Mouse (Mus musculus): ENCODE results near the gene Pan2. TPM values are rescaled to one million over a fixed set of nuclear protein-coding genes. Genes with fewer than 3 reads are reported as not detected.
A peak's percentile ranks its signal among the peaks of the same experiment; 100 is the strongest.
"Not testable (repeated sequence)": the region's sequence is repeated elsewhere in the genome, so short reads cannot be mapped to it uniquely, and the experiment has no call there.

Gene Pan2
- polyA plus RNA-seq, 1 experiment from 2014 or later, result 41.8 TPM

DNA sequence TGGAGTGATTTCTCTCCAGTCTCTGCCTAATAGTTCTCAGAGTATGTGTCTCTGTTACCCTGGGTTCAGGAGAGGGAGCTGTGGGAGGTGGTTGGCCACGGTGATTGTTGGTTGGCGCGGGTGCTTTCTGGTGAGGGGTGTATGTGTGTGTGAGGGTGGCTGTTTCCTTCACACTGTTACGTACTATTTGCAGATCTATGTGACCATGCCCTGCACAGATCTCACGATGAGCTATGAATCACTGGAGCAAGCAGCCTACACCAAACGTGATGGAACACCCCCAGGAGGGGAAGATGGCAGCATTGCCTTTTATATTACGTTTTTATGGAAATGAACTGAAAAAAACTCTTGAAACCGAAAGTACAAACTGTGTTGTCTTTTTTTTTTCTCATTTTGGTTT lies 23.7 kb downstream of the Pan2 start:
- Histone ChIP-seq H3K4me3 (no peak overlapping the region), H3K27ac (no peak overlapping the region), H3K9me3 (replicated peaks) (no peaks in the 10 kb centered on the region), H3K27me3 (ENCODE audit: low read depth, poor library complexity, severe bottlenecking) (no peaks in the 10 kb centered on the region), H3K4me1 (peaks cover 13% of the 10 kb centered on the region), H3K36me3 (peaks cover 62% of the 10 kb centered on the region)
- 95% methylated on average over 8 of the region's 8 CpGs for WGBS
- DNase-seq (ENCODE audit: low spot score), result no peak

DNA sequence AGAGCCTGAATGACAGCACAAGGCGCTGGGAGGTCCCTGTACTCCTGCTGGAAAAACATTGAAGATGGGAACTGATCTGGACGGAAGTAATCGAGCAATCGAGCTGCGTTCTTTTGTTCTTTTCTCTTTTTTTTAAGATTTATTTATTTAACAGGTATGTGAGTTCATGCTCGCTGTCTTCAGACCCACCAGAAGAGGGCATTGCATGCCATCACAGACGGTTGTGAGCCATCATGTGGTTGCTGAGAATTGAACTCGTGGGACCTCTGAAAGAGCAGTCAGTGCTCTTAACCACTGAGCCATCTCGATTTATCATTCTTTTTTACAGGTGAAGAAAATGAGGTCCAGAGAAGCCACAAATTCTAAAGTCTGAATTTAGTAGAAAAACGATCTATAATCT lies 24.5 kb downstream of the Pan2 start:
- H3K4me1 ChIP-seq, result peaks cover 13% of the 10 kb centered on the region
- H3K9me3 ChIP-seq (replicated peaks), result no peaks in the 10 kb centered on the region
- H3K27ac ChIP-seq, result no peak overlapping the region
- H3K4me3 ChIP-seq, result no peak overlapping the region
- DNase-seq (ENCODE audit: low spot score), result no peak
- whole genome bisulfite sequencing, result 90% methylated on average over 10 of the region's 10 CpGs
- peaks cover 62% of the 10 kb centered on the region for H3K36me3 ChIP-seq
- no peaks in the 10 kb centered on the region for H3K27me3 ChIP-seq (ENCODE audit: low read depth, poor library complexity, severe bottlenecking)

DNA sequence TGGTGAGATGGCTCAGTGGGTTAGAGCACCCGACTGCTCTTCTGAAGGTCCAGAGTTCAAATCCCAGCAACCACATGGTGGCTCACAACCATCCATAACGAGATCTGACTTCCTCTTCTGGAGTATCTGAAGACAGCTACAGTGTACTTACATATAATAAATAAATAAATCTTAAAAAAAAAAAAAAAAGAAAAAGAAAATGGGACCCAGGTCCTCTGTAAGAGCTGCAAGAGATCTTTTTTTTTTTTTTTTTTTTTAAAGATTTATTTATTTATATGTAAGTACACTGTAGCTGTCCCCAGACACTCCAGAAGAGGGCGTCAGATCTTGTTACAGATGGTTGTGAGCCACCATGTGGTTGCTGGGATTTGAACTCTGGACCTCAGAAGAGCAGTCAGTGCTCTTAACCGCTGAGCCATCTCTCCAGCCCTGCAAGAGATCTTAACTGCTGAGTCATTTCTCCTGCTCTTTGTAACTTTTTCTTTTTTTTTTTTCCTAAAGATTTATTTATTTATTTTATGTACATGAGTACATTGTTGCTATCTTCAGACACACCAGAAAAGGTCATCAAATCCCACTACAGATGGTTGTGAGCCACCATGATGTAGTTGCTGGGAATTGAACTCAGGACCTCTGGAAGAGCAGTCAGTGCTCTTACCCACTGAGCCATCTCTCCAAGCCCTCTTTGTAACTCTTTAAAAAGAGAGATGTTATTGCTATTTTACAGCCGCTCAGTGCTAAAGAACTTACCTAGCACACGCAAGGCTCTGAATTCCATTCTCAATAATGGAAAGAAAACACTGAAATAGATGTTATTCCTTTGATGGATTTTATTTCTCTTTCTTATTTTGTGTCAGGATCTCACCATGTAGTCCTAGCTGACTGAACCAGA lies 29.5 kb downstream of the Pan2 start:
- peaks cover 22% of the 10 kb centered on the region for H3K36me3 ChIP-seq
- not testable (repeated sequence) for H3K27ac ChIP-seq; DNase-seq (ENCODE audit: low spot score); H3K27me3 ChIP-seq (ENCODE audit: low read depth, poor library complexity, severe bottlenecking); H3K4me3 ChIP-seq; H3K9me3 ChIP-seq (replicated peaks); H3K4me1 ChIP-seq
- 82% methylated on average over 6 of the region's 6 CpGs for WGBS

DNA sequence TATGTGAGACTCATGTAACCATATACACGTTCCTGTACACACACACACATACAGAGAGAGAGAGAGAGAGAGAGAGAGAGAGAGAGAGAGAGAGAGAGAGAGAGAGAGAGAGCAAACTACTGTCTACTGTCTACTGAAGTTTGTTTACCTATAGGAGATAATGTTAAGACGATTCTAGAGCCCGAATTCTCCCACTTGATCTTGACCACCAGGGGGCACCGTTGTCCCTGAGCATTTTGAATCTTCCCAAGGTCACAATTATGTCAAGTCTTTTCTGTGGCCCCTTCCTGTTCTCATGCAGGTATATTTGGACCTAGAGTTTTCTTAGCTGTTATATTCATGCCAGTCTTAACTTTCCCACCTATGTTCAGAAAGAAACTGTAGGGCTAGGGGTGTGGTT lies 32.4 kb downstream of the Pan2 start:
- 5% methylated on average over 4 of the region's 4 CpGs for WGBS
- Histone ChIP-seq H3K4me1 (peaks cover 22% of the 10 kb centered on the region), H3K4me3 (no peak overlapping the region), H3K27me3 (ENCODE audit: low read depth, poor library complexity, severe bottlenecking) (no peaks in the 10 kb centered on the region), H3K36me3 (peaks cover 13% of the 10 kb centered on the region), H3K9me3 (replicated peaks) (no peaks in the 10 kb centered on the region), H3K27ac (no peak overlapping the region)
- peak; percentile 81 for DNase-seq (ENCODE audit: low spot score)

DNA sequence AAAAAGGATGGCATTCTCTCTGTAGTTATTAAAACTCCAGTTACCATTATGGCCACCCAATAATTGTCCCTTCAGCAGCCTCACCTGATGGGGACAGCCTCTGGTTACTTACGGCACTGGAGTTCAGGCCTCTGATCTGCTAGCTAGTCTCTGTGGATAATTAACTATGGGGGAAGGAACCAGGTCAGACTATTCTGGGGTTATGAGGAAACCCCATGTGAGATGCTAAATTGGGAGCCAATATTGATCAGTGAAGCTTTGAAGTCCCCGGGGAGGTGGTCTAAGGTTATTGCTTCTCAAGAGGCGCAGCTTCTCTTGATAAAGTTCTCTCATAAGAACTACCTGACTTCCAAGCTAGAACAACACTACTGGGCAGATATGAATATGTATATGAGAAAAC lies 33.1 kb downstream of the Pan2 start:
- peaks cover 22% of the 10 kb centered on the region for H3K4me1 ChIP-seq
- DNase-seq (ENCODE audit: low spot score), result no peak
- no peak overlapping the region for H3K4me3 ChIP-seq
- WGBS, result 91% methylated on average over 3 of the region's 3 CpGs
- no peak overlapping the region for H3K27ac ChIP-seq
- peaks cover 16% of the 10 kb centered on the region for H3K36me3 ChIP-seq
- H3K9me3 ChIP-seq (replicated peaks), result no peaks in the 10 kb centered on the region
- no peaks in the 10 kb centered on the region for H3K27me3 ChIP-seq (ENCODE audit: low read depth, poor library complexity, severe bottlenecking)

DNA sequence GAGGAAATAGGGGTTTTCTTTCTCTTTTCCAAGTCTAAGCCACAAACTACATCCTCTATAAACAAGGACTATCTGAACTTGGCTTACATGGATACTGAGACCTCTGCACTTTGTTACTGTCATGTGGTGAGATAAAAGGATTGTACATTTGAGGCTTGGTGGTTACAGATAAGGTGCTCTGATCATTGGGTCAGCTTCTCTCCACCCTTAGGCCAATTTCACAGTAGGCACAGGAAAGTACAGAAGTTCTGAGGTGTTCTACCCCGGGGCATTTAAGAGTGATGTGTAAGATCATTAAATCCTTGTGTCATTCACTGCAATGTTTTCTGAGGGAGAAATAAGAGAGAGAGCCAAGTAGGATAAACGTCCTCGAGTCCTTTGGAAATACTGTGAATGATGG lies 33.5 kb downstream of the Pan2 start:
- Histone ChIP-seq H3K27me3 (ENCODE audit: low read depth, poor library complexity, severe bottlenecking) (no peaks in the 10 kb centered on the region), H3K27ac (peak overlapping the region; percentile 90; the same call in 1 of the 2 replicates), H3K4me1 (peaks cover 22% of the 10 kb centered on the region), H3K36me3 (peaks cover 20% of the 10 kb centered on the region), H3K9me3 (replicated peaks) (no peaks in the 10 kb centered on the region), H3K4me3 (peak overlapping the region; percentile 96)
- whole genome bisulfite sequencing, result 86% methylated on average over 3 of the region's 3 CpGs
- DNase-seq (ENCODE audit: low spot score), result no peak

DNA sequence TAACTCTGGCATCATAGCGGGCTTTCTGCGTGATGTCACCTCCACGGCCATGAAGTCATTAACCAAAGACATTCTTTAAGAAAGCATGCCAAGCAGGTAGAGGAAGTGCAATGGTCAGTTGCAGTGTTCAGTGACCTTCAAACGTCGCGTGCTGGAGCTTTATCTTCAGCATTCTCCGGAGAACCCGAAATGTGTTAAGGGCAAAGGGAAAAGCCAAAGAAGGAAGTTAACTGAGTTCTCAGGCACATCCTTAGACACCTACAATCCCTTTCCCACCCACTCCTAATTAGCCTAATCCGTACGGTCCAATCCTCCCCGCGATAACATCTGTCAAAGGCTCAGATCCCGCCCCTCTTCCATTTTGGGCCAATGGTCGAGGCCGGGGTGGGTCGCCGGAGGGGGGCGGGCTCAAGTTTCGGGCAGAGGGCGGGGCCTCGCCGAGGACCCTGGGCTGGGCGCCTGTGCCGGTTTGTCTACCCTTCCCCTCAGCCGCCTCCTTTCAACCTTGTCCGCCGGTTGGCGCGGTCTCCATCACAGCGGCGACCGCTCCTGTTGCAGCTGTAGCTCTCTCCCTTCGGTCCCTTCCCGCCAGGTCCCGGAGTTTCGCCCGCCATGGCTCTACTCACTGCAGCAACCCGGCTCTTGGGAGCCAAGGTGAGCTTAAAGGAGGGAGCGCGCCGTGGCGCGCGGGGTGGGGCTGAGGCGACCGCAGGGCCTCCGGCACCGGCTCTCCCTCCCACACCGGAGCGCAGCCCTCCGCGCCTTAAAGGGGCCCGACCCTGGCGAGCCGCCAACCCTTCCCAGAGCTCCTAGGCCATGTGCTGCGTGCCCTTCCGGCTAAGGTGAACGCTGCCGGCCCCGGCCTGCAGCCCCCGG lies 34.4 kb downstream of the Pan2 start, which contains the start of gene Cs:
Gene Cs (plus strand): TSS at position 429 of the 876 bp plus-strand sequence.
- H3K9me3 ChIP-seq (replicated peaks), result no peaks in the 10 kb centered on the region
- 2% methylated on average over 61 of the region's 61 CpGs for WGBS
- peak; percentile 97 for DNase-seq (ENCODE audit: low spot score)
- H3K27me3 ChIP-seq (ENCODE audit: low read depth, poor library complexity, severe bottlenecking), result no peaks in the 10 kb centered on the region
- H3K4me1 ChIP-seq, result peaks cover 22% of the 10 kb centered on the region
- peak within 1 kb of the TSS; percentile 96 for H3K4me3 ChIP-seq
- peak within 1 kb of the TSS; percentile 90 for H3K27ac ChIP-seq
- peaks cover 28% of the 10 kb centered on the region for H3K36me3 ChIP-seq

DNA sequence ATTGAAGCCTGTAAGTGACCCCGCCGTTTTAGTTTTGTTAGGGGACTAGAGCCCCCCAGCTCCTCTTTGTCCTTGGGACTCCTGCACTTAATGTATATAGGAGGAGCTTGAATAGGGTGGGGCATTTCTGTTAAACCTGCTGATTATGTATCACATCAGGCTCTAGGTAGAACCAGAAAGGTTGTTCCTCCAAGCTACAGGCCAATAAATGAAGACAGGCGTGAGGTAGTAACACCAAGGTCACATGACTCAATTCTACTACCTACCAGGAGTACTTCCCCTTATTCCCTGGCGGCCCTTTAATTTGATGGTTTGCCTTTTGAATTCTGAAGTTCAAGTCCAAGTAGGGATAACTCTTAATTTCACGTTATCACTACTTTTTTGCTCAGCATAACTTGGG lies 35.3 kb downstream of the Pan2 start:
- Histone ChIP-seq H3K4me1 (peaks cover 22% of the 10 kb centered on the region), H3K36me3 (peaks cover 36% of the 10 kb centered on the region), H3K27ac (peak overlapping the region; percentile 90), H3K9me3 (replicated peaks) (no peaks in the 10 kb centered on the region), H3K27me3 (ENCODE audit: low read depth, poor library complexity, severe bottlenecking) (no peaks in the 10 kb centered on the region), H3K4me3 (peak overlapping the region; percentile 96)
- DNase-seq (ENCODE audit: low spot score), result no peak
- WGBS, result 27% methylated on average over 5 of the region's 5 CpGs

DNA sequence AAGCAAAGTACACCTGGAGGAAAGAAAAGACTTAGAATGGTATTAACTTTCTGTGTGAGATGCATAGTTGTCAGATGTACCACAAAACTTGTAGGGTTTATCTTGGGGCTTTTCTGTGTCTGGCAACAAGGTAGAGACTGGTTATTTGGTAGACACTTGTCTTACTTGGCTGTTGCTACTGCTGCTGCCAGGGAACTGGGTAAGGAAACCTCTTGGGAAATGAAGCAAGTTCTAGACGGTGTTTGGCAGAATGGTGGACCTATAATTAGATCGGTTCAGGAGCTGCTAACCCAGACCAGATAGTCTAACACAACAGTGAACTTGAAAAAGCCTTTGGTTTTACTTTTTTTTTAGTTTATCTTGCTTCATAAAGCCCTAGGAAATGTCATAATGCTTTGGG lies 35.8 kb downstream of the Pan2 start:
- DNase-seq (ENCODE audit: low spot score), result no peak

DNA sequence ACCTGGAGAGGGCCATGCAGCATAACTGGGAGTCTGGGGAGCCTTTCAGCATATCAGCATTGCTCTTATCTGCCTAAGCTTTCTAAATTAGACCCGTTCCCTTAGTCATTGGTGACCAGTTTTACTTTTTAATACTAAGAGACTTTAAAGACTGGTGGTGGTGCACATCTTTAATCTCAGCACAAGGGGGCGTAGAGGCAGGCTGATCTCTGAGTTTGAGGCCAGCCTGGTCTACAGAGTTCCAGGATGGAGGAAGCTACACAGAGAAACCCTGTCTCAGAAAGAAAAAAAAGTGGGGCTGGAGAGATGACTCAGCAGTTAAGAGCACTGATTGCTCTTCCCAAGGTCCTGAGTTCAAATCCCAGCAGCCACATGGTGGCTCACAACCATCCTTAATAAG lies 37.1 kb downstream of the Pan2 start:
- H3K4me3 ChIP-seq, result no peak overlapping the region
- 89% methylated on average over 2 of the region's 2 CpGs for WGBS

More for the DNA sequence above, 35.8 kb downstream of the Pan2 start:
- no peak overlapping the region for H3K27ac ChIP-seq
- peaks cover 22% of the 10 kb centered on the region for H3K4me1 ChIP-seq
- H3K36me3 ChIP-seq, result peaks cover 40% of the 10 kb centered on the region
- no peaks in the 10 kb centered on the region for H3K9me3 ChIP-seq (replicated peaks)
- H3K27me3 ChIP-seq (ENCODE audit: low read depth, poor library complexity, severe bottlenecking), result no peaks in the 10 kb centered on the region
- peak overlapping the region; percentile 96 for H3K4me3 ChIP-seq
- 85% methylated on average over 2 of the region's 2 CpGs for WGBS

DNA sequence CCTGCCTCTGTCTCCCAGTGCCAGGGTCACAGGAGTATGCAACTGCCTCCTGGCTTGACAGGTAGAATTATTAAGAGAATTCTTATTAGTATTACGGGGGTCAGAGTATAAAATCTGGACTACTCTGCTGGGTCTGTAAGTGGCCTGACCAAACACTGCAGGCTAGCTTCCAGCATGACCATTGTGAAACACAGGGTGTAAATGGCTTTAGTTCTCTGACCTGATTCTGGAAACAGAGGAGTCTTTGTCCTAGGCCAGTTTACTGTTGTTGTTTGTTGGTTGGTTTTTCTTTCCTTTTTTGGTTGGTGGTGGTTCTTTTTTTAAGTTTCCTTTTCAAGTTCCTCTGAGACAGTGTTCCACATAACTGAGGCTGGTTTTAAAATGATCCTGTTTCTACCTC lies 40.3 kb downstream of the Pan2 start:
- no peak overlapping the region for H3K4me3 ChIP-seq
- H3K4me1 ChIP-seq, result peaks cover 11% of the 10 kb centered on the region
- no peaks in the 10 kb centered on the region for H3K27me3 ChIP-seq (ENCODE audit: low read depth, poor library complexity, severe bottlenecking)
- H3K36me3 ChIP-seq, result peaks cover 48% of the 10 kb centered on the region
- H3K27ac ChIP-seq, result no peak overlapping the region
- no peaks in the 10 kb centered on the region for H3K9me3 ChIP-seq (replicated peaks)
- WGBS, result 91% methylated on average over 1 of the region's 1 CpGs
- no peak for DNase-seq (ENCODE audit: low spot score)

More for the DNA sequence above, 37.1 kb downstream of the Pan2 start:
- no peak for DNase-seq (ENCODE audit: low spot score)
- Histone ChIP-seq H3K9me3 (replicated peaks) (no peaks in the 10 kb centered on the region), H3K27me3 (ENCODE audit: low read depth, poor library complexity, severe bottlenecking) (no peaks in the 10 kb centered on the region), H3K27ac (no peak overlapping the region), H3K4me1 (peaks cover 22% of the 10 kb centered on the region), H3K36me3 (peaks cover 42% of the 10 kb centered on the region)

DNA sequence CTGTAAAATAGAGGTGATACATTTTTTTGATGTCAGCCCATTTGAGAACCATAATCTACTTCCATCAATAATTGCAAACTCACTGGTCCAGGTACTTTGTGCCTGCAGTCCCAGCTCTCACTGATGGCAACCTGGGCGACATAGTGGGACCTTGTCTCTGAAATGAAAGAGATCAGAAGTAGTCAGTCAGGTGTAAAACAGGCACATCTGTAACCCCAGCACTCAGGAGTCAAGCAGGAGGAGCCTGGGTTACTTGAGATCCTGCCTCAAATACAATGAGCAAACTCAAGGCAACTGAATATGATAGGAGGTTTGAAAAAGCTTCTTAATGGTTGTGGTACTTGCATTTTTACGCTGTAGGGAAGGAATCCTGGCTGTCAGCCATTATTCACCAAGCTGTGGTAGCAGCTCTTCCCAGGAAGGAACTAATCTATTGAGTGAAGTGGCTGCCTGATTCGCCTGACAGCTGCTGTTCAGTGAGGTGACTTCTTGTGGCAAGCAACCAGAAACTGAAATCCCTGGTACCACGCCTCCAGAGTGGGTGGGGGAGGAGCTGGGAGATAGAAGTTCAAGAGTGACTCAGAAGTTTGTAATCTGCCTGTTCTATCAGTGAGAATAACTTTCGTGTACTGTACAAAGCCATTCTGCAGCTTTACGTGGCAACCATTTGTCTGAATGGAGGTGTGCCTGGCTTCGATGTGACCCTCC lies 41.6 kb downstream of the Pan2 start:
- H3K27ac ChIP-seq, result no peak overlapping the region
- H3K9me3 ChIP-seq (replicated peaks), result no peaks in the 10 kb centered on the region
- H3K36me3 ChIP-seq, result peaks cover 52% of the 10 kb centered on the region
- no peaks in the 10 kb centered on the region for H3K27me3 ChIP-seq (ENCODE audit: low read depth, poor library complexity, severe bottlenecking)
- no peak overlapping the region for H3K4me3 ChIP-seq
- no peak for DNase-seq (ENCODE audit: low spot score)
- H3K4me1 ChIP-seq, result no peaks in the 10 kb centered on the region
- 78% methylated on average over 7 of the region's 7 CpGs for WGBS
